ENCODE assay signal across 10 mouse cellular contexts in the genomic region with DNA sequence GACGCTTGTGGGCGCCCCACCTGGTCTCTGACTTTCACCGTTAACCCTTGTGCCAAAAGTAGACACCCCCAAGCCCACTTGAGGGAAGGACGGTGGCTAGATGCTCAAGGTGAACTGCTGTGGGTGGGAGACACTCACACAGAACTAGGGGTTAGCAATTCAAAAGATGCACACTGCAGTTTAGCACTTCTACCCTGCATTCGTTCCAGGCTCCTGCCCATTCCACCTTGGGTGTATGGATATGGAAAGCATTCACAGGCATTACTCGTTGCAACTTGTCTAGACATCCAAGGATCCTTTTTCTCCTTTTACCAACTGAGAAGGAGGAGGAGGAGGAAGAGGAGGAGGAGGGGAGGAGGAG. TPM values are rescaled to one million over a fixed set of nuclear protein-coding genes. Genes with fewer than 3 reads are reported as not detected.
DNase-seq lines count a peak whose midpoint lies in the region; ATAC-seq lines count a peak whose summit lies in the region.
"Had no signal": no experiment of that assay in that cellular context is flagged by ENCODE, and none has a peak within 500 bp of the region (broad histone marks: within the 10 kb centered on the region; RNA-seq: fewer than 3 reads in every experiment).

Gene Slc35f4 (minus strand): TSS at position 116 of the 361 bp plus-strand sequence.

- no peaks in the 10 kb centered on the region for H3K9me3 ChIP-seq in kidney, embryonic 16.5 days (ENCODE audit: low read length)
- H3K9me3 ChIP-seq in embryonic facial prominence, embryonic 15.5 days (replicated peaks): no peaks in the 10 kb centered on the region
- no peaks in the 10 kb centered on the region for H3K9me3 ChIP-seq in intestine, embryonic 16.5 days (ENCODE audit: control insufficient read depth, low read length)
- no peaks in the 10 kb centered on the region for H3K9me3 ChIP-seq in midbrain, embryonic 15.5 days

- ATAC-seq in kidney, embryonic 16.5 days (ENCODE audit: low FRiP score, low TSS enrichment): no peak
- ATAC-seq in embryonic facial prominence, embryonic 15.5 days (ENCODE audit: insufficient number of reproducible peaks, low FRiP score, low TSS enrichment, low read depth): no peak
- no peak for ATAC-seq in intestine, embryonic 16.5 days
- ATAC-seq in midbrain, embryonic 15.5 days (replicated peaks): peak; percentile 82

- peaks cover 6% of the 10 kb centered on the region for H3K27me3 ChIP-seq in kidney, embryonic 16.5 days (ENCODE audit: insufficient read depth, low read length)
- H3K27me3 ChIP-seq in embryonic facial prominence, embryonic 15.5 days: peaks cover 12% of the 10 kb centered on the region
- peaks cover 7% of the 10 kb centered on the region for H3K27me3 ChIP-seq in intestine, embryonic 16.5 days (replicated peaks; ENCODE audit: control insufficient read depth, insufficient read depth, low read length)
- H3K27me3 ChIP-seq in midbrain, embryonic 15.5 days (replicated peaks): no peaks in the 10 kb centered on the region
- H3K27me3 ChIP-seq: Patski had no signal

- H3K4me1 ChIP-seq in kidney, embryonic 16.5 days (ENCODE audit: insufficient read depth, low read length): peaks cover 7% of the 10 kb centered on the region; the same call in 1 of the 2 replicates
- peaks cover 6% of the 10 kb centered on the region for H3K4me1 ChIP-seq in embryonic facial prominence, embryonic 15.5 days
- peaks cover 6% of the 10 kb centered on the region for H3K4me1 ChIP-seq in intestine, embryonic 16.5 days (ENCODE audit: control insufficient read depth, insufficient read depth, low read length)
- H3K4me1 ChIP-seq in midbrain, embryonic 15.5 days: peaks cover 3% of the 10 kb centered on the region; the same call in 1 of the 2 replicates

- 9% methylated on average over 6 of the region's 6 CpGs for WGBS in kidney, embryonic 16.5 days
- 7% methylated on average over 6 of the region's 6 CpGs for WGBS in embryonic facial prominence, embryonic 15.5 days
- WGBS in intestine, embryonic 16.5 days: 12% methylated on average over 6 of the region's 6 CpGs
- WGBS in midbrain, embryonic 15.5 days: 7% methylated on average over 6 of the region's 6 CpGs

- no peaks in the 10 kb centered on the region for H3K36me3 ChIP-seq in kidney, embryonic 16.5 days (ENCODE audit: insufficient read depth, low read length)
- no peaks in the 10 kb centered on the region for H3K36me3 ChIP-seq in embryonic facial prominence, embryonic 15.5 days
- no peaks in the 10 kb centered on the region for H3K36me3 ChIP-seq in intestine, embryonic 16.5 days (ENCODE audit: control insufficient read depth, insufficient read depth, low read length)
- no peaks in the 10 kb centered on the region for H3K36me3 ChIP-seq in midbrain, embryonic 15.5 days (replicated peaks)

- intact Hi-C loops in gastrocnemius, postnatal 14 days (cut with DNase I; ENCODE audit: low total_unique reads): no loop called here

- peak within 1 kb of the TSS; percentile 32 for H3K4me3 ChIP-seq in kidney, embryonic 16.5 days (ENCODE audit: low read length)
- peak within 1 kb of the TSS; percentile 23 for H3K4me3 ChIP-seq in embryonic facial prominence, embryonic 15.5 days (replicated peaks)
- peak within 1 kb of the TSS; percentile 34 for H3K4me3 ChIP-seq in intestine, embryonic 16.5 days (ENCODE audit: low read length)
- H3K4me3 ChIP-seq in midbrain, embryonic 15.5 days: peak within 1 kb of the TSS; percentile 63

- no peak within 1 kb of the TSS for H3K9ac ChIP-seq in kidney, embryonic 16.5 days (replicated peaks; ENCODE audit: low read length)
- no peak within 1 kb of the TSS for H3K9ac ChIP-seq in embryonic facial prominence, embryonic 15.5 days
- no peak within 1 kb of the TSS for H3K9ac ChIP-seq in intestine, embryonic 16.5 days (ENCODE audit: low read depth, low read length)
- H3K9ac ChIP-seq in midbrain, embryonic 15.5 days: peak within 1 kb of the TSS; percentile 71

- peak within 1 kb of the TSS; percentile 53 for H3K4me2 ChIP-seq in kidney, embryonic 16.5 days (replicated peaks; ENCODE audit: low read depth, low read length)
- peak within 1 kb of the TSS; percentile 42 for H3K4me2 ChIP-seq in embryonic facial prominence, embryonic 15.5 days (replicated peaks)
- peak within 1 kb of the TSS; percentile 61 for H3K4me2 ChIP-seq in intestine, embryonic 16.5 days (ENCODE audit: low read depth, low read length)
- H3K4me2 ChIP-seq in midbrain, embryonic 15.5 days: peak within 1 kb of the TSS; percentile 82

- DNase-seq in kidney, adult 11 months: no peak
- DNase-seq in ovary, postnatal 10 days (ENCODE audit: low spot score): no peak
- no peak for DNase-seq in embryo, embryonic 11 days
- no peak for DNase-seq in gastrocnemius, postnatal 14 days

- no peak within 1 kb of the TSS for H3K27ac ChIP-seq in kidney, embryonic 16.5 days (ENCODE audit: low read length)
- H3K27ac ChIP-seq in embryonic facial prominence, embryonic 15.5 days (replicated peaks): no peak within 1 kb of the TSS
- no peak within 1 kb of the TSS for H3K27ac ChIP-seq in intestine, embryonic 16.5 days (ENCODE audit: low read length)
- H3K27ac ChIP-seq in midbrain, embryonic 15.5 days: peak within 1 kb of the TSS; percentile 72
- H3K27ac ChIP-seq: macrophage had no signal

RNA-seq across cellular contexts. Expression of gene Slc35f4, which starts in this region (rescaled TPM):
- polyA plus RNA-seq in kidney, embryonic 16.5 days (2015; fragmentation: Nextera tagmentation; extraction: Ambion mirVana): not detected in 2 replicates
- not detected in 2 replicates for polyA plus RNA-seq in embryonic facial prominence, embryonic 15.5 days (2015; fragmentation: Nextera tagmentation; extraction: Ambion mirVana)
- 0.10 and 0.23 TPM in 2 replicates for polyA plus RNA-seq in intestine, embryonic 16.5 days (2015; fragmentation: Nextera tagmentation; extraction: Ambion mirVana)
- polyA plus RNA-seq in midbrain, embryonic 15.5 days (2015; fragmentation: Nextera tagmentation; extraction: Ambion mirVana): 15.7 and 16.4 TPM in 2 replicates
- not detected for total RNA-seq in gastrocnemius, postnatal 14 days (2021)
- polyA plus RNA-seq: macrophage, Patski had no signal

Comparison
In these comparisons a context has a peak if more than half of its experiments do, and no peak if none do; other contexts are left out.
1. RNA of gene Slc35f4 (polyA plus RNA-seq): 15.7 to 16.4 TPM in midbrain, embryonic 15.5 days; 0.10 to 0.23 TPM in intestine, embryonic 16.5 days, not detected in kidney, embryonic 16.5 days and not detected in embryonic facial prominence, embryonic 15.5 days; every median in the first group is over 10 times any median in the second.
2. Peak in every context shown above with its lines, with median percentiles within 50 percentile points of each other: H3K4me2 ChIP-seq and H3K4me3 ChIP-seq.